Mouse (Mus musculus) A20 (cell line): ENCODE data around the gene Kank2.

Experiments
- DNase-seq: peaks from one replicate; pipeline ENCODE4 v3.0.0-alpha.2; 2011; ENCODE audit warnings: low read depth, low spot score

Kank2 gene

GRCm38 (mm10) chr9:21750370-21750769 lies 48.2 kb downstream of the Kank2 start:
- no peak for DNase-seq

- no peak for DNase-seq
Observed at GRCm38 (mm10) chr9:21749382-21750118, 49.0 kb downstream of the Kank2 start.

GRCm38 (mm10) chr9:21748491-21748890 lies 50.1 kb downstream of the Kank2 start:
- no peak for DNase-seq

- DNase-seq, result no peak
Observed at GRCm38 (mm10) chr9:21748033-21748432, 50.5 kb downstream of the Kank2 start.

- no peak for DNase-seq
Observed at GRCm38 (mm10) chr9:21747238-21747774, 51.2 kb downstream of the Kank2 start.

GRCm38 (mm10) chr9:21741514-21741913 lies 57.0 kb downstream of the Kank2 start:
- DNase-seq, result no peak

- no peak for DNase-seq
Observed at GRCm38 (mm10) chr9:21740427-21740826, 58.1 kb downstream of the Kank2 start.

- no peak for DNase-seq
Observed at GRCm38 (mm10) chr9:21738776-21739175, 59.8 kb downstream of the Kank2 start.

GRCm38 (mm10) chr9:21737188-21737587 lies 61.4 kb downstream of the Kank2 start:
- DNase-seq, result no peak

- DNase-seq, result no peak
Observed at GRCm38 (mm10) chr9:21736580-21736979, 62.0 kb downstream of the Kank2 start.

- no peak for DNase-seq
Observed at GRCm38 (mm10) chr9:21735126-21735525, 63.4 kb downstream of the Kank2 start.

- DNase-seq, result no peak
Observed at GRCm38 (mm10) chr9:21733989-21734388, 64.6 kb downstream of the Kank2 start.

- no peak for DNase-seq
Observed at GRCm38 (mm10) chr9:21733446-21733845, 65.1 kb downstream of the Kank2 start.

- DNase-seq, result no peak
Observed at GRCm38 (mm10) chr9:21732288-21732687, 66.3 kb downstream of the Kank2 start.

GRCm38 (mm10) chr9:21729264-21729663 lies 69.3 kb downstream of the Kank2 start:
- DNase-seq, result no peak

- DNase-seq, result peak; percentile 20
Observed at GRCm38 (mm10) chr9:21728261-21728832, 70.2 kb downstream of the Kank2 start.

GRCm38 (mm10) chr9:21726218-21726975 lies 72.1 kb downstream of the Kank2 start:
- DNase-seq, result no peak

- DNase-seq, result no peak
Observed at GRCm38 (mm10) chr9:21725224-21726121, 73.1 kb downstream of the Kank2 start.

- peak; percentile 88 for DNase-seq
Observed at GRCm38 (mm10) chr9:21724147-21724536, 74.4 kb downstream of the Kank2 start.

GRCm38 (mm10) chr9:21723377-21724146 lies 75.0 kb downstream of the Kank2 start, which contains the start of gene Ldlr:
TSS of gene Ldlr (plus strand) at chr9:21723483.
- DNase-seq, result peak; percentile 83
